Mouse (Mus musculus): ENCODE data around the gene Mybpc3.

Mybpc3 gene

DNA sequence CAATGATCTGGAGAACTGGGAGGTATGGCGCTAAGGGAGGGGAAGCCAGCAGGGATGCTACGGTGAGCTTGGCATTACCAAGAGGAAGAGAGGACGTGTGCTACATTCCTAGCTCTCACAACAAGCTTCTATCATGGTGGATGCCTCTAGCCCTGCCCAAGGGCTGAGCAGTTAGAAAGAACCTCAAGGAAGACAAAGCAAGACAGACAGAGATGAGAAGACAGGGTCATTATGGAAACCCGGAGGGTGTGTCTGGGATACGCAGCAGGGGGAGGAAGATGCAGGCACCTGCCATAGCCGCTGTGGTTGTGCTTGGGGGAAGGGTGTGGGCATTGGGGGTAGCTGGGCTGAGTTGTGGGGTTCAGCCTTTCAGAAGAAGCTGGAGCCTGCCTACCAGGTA is 5.6 kb downstream of the Mybpc3 start:
- DNase-seq = no peak

DNA sequence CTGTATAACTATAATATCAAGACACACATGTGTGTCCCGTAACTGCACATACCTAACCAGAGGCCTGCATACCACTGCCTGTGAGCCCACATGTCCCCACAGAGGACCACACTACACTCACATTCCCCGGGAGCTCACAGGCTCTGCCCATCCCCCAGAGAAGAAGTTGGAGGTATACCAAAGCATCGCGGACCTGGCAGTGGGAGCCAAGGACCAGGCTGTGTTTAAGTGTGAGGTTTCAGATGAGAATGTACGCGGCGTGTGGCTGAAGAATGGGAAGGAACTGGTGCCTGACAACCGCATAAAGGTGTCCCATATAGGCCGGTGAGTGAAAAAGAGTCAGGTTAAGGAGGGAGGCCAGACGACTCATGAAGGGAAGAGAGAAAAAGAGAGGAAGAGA is 7.2 kb downstream of the Mybpc3 start:
- no peak for DNase-seq

DNA sequence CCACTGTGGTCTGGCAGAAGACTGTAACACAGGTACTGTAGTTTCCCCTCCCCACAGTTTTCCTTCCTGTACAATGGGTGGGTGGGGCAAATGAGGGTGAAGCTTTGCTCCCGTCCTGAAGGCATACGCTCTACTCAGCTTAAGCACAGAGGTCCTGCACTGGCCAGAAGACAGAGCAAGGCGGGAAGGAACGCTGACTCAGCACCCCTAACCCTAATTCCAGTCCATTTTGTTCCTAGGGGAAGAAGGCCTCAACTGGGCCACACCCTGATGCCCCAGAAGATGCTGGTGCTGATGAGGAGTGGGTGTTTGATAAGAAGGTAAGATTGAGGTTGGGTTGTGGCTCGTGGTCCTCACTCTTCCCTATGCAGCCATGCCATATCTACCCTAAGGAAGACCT is 10.8 kb downstream of the Mybpc3 start:
- DNase-seq = no peak

DNA sequence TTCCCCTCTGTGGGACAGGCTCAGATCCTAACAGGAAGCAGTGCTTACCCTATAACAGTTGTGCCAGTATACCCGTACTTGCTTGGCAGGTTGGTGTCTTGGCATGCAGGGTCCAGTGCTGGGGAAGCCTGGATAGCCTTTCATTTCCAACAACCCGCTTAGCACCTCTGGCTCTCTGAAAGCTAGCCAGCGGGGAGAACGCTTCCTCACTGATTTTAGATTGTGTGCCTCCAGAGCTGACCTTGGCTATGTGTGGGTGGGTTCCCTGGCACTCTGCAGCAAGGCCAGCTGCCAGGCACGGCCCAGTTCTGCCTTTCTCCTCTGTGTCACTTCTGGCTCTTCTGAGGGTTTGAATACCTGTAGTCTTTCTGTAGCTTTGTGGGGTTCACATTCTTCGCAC is 12.2 kb downstream of the Mybpc3 start:
- DNase-seq = no peak

DNA sequence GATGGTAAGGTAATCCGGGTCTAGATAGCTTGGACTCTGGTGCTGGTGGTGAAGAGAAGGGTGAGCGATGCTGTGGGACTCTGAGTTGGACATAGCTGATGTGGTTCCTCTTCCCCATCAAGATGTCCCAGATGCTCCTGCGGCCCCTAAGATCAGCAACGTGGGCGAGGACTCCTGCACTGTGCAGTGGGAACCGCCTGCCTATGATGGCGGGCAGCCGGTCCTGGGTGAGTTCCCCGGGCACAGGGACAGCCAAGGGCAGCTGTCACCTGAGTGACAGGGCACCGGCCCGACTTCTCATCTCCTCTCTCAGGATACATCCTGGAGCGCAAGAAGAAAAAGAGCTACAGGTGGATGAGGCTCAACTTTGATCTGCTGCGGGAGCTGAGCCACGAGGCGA is 13.3 kb downstream of the Mybpc3 start:
- no peak for DNase-seq

DNA sequence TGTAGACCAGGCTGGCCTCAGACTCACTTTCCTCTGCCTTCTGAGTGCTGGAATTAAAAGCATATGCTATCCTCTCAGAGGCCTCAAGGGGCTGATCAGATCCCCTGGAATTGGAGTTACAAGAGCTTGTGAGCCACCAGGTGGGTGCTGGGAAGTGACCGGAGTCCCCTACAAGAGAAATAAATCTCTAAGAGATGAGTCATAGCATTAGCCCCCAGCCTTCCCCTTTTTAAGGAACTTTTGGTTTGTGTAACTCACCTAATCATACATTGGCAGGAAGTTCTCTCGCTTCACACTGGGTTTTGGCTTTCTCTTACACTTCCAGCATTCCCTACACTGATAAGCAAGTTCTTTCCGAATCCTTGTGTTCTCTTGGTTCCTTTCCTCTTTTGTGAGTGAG is 14.1 kb downstream of the Mybpc3 start:
- no peak for DNase-seq

DNA sequence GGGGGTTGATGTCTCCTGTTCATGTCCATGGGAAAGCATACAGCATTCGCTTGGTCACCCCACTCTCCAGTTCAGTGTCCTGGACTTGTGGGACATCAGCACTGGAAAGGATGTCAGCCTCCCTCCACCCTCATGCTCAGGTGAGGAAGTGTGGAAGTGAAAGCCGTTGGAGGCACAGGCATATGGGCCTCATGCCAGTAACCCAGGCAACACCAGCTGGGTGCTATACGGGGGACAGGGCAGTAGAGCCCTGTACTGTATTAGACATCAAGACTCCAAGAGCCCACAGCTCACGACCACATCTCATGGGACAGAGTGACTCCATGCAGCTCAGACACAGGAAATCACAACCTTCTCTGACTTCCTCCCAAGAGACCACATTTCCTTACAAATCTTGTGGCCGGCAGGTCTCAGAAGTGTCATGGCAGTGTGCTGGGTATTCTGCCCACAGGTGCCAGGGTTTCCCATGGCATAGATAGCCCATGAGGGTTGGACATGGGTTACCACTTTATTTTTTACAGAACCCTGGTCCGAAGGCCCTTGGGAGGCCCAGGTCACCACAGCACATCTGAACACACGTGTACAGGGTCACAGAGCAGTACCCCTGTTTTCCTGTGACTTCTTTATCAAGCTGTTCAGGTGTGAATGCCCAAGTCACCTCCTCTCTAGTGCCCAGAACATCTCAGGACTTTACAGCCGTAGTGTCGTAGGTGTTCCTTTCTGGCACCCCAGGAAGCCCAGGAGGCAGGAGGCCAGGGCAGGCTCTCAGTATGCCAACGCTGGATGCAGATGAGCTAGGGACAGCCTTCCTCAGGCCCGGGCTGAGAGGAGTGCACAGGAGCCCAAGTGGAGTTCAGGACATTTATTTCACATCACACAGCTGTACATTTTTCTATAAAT is 18.8 kb downstream of the Mybpc3 start:
- no peak for DNase-seq

DNA sequence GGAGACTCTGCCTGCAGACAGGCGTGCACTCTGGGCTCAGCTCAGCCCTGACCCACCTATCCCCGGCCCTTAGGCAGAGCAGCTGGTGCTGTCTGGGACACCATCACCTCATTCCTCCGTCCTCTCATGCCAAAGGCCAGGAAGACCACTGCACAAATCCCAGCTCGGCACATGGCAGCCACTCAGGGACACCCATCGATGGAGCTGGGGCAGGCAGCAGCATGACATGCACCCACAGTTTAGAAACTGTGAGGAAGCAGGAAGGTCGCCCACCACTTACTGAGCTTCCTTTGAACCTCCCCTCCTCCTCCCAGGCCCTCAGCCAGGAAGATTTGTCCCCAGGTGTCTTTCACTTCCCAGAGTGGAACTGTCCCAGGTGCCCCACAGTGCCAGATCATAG is 19.5 kb downstream of the Mybpc3 start:
- no peak for DNase-seq

DNA sequence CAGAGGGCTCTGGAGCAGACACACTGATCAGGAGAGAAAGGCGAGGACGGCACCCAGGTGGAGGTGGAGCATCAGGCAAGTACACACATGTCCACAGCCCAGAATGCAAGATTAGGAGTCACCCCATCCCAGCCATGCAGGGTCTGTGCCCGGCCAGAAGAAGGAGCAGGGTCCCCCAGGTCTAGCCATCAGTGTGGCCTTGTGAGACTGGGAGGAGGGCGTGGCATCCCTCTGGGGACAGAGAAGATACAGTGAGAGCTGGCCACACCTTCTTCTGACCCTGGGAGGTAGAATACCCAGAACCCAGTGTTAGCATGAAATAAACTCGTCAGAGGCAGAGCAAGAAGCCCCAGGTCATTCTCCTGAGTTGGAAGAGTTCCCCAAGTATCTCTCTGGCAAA is 21.4 kb downstream of the Mybpc3 start:
- no peak for DNase-seq

DNA sequence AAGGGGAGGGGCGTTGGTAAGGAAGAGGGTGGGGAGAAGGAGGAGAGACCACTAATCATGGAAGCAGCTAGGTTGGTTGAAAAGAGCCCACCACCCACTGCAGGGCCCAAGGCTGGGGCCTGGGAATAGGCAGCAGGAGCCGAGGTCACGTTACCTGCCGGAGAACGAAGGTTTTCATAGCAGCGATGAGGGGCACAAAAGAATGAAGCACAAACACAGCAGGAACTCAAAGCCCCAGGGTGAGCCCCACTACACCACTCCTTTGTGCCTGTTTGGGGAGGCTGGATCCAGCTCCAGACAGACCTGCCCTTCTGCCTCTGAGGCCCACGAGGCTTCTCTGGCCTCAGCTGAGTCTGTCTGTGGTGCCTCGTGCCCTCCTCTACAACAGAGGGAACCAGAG is 21.8 kb downstream of the Mybpc3 start:
- no peak for DNase-seq

DNA sequence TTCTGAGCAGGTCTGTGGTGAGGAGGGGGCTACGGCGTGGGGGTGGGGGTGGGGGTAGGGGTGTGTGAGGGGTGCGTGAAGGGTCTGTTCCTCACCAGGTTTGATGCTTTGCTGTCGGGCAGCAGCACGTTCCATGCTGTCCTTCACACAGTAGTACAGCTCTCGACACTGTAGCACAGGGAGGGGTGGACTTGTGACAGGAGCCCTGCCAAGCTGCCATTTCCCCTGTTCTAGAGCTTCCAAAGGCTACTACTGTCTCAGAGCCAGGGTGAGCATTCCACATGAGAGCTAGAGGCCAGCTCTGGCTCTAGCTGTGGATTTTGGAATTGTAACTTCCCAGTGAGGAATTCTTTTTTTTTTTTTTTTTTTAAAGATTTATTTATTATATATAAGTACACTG is 25.0 kb downstream of the Mybpc3 start:
- no peak for DNase-seq

DNA sequence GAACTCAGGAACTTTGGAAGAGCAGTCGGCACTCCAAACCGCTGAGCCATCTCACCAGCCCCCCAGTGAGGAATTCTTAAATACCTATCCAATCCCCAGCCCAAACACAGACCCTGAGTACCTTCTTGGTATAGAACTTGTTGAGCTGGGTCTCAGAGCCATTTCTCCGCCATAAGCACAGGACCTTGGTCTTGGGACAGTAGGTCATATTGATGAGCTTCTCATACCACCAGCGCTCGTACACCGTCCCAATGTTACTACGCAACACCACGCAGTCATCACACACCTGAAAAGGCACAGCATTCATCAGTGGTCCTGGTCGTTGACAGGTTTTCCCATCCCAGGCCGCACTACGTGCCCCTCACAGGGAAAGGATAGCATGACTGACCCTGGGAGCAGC is 25.5 kb downstream of the Mybpc3 start:
- no peak for DNase-seq

DNA sequence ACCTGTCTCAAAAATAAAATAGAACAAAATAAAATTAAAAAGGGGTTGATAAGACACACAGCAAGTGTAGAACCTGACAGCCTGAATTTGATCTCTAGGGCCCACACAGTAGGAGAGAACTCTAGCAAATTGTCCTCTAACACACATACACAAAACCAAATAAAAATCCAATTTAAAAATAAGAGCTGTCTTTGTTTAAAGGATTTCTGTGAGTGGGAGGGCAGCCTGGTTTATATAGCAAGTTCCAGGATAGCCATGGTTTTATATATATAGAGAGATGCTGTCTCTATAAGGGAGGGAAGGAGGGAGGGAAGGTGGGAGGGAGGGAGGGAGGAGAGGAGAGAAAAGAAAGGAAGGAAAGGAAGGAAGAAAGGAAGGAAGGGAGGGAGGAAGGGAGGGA is 30.2 kb downstream of the Mybpc3 start:
- DNase-seq = no peak

DNA sequence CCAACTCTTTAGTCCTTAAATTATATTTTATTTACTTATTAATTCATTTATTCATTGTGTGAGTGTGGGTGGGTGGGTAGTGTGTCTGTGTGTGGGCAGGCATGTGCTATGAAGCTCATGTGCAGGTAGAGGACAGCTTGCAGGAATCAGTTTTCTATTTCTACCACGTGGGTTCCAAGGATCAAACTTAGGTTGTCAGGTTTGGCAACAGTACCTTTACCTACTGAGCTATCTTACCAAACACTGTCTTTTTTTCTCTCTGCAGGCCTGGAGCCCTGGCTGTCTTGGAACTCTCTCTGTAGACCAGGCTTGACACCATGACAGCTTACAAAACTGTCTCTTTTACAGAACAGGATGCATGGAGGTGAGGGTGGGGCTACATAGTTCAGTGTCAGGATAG is 33.4 kb downstream of the Mybpc3 start:
- DNase-seq = no peak

DNA sequence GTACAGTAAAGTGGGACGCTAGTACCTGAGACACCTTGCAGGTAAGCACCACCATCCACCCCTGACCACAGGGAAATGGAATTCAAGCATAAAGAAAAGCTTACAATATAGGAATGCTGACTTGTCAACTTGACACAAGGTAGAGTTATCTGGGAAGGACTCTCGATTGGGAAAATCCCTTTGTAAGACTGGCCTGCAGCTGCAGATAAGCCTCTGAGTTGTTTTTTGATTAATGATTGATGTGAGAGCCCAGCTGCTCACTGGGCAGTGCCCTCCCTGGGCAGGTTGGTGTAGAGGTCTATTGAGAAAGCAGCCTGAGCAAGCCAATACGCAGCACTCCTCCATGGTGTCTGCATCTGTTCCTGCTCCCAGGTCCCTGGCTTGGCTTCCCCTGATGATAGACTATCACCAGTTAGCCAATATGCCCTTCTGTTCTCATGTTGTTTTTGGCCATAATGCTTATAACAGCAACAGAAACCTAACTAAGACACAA is 35.0 kb downstream of the Mybpc3 start:
- DNase-seq = no peak

DNA sequence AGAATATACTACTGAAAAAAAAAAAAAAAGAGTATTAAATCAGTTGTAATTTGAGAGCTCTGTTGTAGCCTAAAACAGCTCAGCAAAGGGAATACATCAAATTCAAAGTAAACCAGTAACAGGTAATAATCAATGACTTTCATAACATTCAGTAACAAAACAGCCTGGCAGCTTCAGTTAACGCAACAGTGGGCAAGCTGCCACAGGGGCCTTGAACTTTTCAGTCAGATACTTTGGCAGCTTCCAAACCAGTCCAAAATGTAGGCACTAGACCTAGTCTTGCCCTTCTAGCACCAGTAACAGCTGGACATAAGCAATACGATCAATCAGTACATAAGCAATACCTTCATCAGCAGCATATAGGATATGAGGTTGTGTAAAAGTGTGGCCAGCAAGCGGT is 36.1 kb downstream of the Mybpc3 start:
- no peak for DNase-seq

DNA sequence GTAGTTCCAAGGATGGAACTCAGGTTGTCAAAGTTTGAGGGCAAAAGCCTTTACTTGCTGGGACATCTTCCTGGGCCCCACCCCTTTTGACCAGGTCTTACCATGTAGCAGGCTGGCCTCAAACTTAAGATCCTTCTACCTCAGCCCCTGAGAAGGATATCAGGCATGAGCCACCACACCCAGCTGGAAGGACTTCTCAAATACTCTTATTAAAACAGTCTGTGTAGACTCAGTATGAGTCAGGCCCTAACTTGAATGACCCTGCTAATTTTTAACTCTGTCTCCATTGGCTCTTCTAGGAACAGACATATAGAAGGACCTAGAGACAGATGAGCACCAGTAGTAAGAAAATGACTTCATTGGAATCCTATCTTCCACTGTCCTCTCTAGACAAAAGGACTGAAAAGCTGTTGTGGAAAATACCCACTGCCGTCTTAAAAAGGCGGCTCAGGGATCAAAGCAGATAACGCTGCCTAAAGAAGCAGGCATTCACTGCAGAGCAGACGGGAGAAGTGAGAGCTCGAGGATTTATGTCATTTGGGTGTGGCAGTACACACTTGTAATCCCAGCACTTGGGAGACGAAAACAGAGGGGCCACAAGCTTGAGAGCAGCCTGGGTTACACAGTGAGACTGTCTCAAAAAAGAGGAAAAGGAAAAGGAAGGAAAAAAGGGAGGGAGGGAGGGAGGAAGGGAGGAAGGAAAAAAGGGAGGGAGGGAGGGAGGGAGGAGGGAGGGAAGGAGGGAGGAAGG is 39.2 kb downstream of the Mybpc3 start:
- DNase-seq = no peak

DNA sequence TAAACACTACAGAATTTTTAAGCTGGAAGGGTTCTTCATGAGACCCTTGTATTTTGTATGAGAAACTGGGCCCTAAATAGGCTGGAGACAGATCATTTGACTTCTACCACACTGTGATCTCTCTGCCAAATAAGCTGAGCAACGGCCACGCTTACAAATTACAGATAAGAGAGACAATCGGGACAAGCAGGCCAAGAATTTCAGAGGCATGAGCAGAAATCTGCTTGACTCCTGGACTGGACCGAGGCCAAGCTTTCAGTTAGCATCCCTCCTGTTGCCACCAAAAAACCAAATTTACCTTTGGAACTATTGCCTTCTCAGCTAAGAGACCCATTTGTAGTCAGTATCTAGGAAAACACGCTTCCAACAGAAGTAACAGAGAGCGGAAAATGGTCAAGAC is 42.6 kb downstream of the Mybpc3 start:
- DNase-seq = no peak

DNA sequence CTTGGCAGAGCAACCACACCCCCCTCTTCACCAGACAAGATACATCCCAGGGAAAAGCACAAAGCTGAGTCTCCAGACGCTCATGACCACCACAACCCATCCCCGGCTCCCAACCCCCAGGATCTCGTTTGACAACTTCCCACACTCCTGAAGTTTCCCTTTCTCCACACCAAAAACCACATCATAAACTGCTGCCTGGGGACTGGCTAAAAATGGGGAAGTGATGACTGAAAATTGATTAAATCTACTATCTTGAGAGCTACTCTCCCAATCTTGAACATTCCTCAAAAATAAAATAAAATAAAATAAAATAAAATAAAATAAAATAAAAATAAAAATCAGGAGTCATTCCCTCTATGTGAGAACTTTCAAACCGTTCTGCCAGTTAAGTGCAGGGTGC is 45.0 kb downstream of the Mybpc3 start:
- DNase-seq = no peak

DNA sequence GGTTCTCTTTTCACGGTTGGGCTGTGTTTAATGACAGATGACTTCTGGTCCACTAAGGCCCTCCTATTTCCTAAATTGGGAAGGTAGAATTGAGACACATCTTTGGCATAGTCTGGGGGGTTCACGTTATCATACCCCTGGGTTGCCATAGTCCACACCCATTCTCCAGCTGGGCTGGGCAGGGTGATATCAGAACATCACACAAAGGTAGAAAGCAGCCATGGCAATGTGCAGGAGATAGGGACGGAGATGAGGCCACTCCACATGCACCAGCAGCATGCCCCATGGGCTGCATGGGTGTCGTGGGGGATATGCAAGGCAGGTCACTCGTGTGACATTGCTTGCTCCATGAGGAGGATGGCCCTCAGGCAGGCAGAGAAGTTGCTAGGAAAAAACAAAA is 45.6 kb downstream of the Mybpc3 start:
- DNase-seq = no peak

DNA sequence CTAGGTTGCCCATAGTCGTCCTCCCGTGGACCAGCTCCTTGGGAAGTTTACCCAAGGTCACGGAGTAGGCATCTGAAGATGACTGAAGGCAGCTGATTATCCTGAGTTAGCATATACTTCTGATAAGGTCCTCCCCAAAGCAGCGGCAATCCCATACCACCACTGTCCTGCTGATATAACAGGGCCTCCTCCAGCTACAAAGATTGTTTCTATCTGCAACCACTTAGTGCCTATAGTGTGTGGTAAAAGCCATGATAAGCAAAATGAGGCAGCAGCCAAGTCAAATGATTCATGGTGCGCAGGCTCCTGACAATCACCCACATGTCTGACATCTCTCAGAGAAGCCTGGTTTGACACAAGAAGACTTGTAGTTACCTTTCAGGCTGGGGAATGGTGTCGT is 47.0 kb downstream of the Mybpc3 start:
- no peak for DNase-seq

DNA sequence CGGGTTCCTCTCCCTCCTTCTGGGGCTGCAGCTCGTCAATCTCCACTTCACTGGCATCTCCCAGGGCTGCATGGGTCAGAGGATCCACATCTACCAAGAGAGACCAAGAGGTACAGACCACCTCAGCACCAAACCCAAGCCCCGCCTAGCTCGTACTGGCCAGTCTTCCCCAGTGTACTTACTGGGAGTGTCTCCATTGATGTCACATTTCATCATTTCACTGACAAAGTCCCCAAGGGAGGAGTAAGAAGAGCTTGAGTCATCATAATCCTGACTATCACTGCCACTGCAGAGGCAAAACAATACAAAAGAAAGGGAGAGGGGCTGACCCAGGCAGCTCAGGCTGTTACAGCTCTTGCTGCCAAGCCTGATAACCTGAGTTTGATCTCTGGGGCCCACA is 49.7 kb downstream of the Mybpc3 start:
- DNase-seq = no peak

DNA sequence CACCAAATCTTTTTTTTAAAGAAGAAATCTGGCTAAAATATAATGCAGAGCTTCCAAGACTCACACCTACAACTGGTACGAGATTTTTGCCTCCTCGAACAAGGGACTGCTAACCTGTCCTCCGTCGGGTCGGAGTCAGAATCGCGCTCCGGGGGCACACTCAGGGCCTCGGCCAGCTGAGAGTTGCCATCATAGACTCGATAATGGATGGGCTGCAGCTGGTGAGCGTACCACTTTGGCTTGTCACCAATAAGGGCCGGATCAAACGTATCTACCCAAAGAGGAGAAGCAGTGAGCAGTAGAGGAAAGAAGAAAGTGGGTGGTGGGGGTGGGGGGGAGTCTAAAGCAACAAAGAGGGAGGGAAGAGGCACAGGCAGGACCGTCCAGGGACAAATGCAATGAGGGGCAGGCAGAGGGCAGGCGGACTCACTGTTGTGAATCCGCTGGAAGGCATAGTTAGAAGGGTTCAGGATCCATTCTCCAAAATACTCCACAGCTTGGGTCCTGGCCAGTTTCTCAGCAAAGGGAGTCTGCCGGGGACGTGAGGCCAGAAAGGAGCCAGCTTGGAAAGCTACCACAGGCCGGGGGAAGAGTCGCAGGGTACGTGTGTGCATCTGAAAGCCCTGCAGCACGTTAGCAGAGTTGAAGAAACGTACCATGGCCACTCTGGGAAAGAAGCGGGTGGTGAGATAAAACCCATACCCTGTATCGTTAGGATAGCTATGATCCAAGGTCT is 51.8 kb downstream of the Mybpc3 start:
- DNase-seq = no peak

DNA sequence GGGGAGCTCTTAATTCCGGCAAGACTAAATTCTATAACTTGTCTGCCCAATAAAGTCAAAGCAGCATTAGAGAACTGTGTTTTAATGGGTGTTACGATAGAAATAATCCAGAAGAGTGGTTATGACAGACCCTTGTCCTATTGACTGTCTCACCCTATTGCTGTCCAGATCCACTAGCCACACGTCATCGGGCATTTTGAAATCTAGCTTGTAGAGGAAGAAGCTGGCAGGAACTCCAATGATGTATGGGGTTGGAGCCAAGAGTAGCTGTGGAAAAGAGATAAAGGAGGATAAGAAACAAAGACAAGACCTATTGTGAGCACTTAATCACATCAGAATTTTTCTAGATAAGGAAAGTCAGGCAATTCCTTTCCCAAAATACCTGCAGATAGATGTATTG is 57.5 kb downstream of the Mybpc3 start:
- DNase-seq = no peak
